Mouse (Mus musculus) hindbrain, postnatal 0 days (tissue): ENCODE measurements at regions not wholly inside any gene's neighbourhood (a gene's known extent, or its start where the extent isn't known, plus 50 kb on each side); places are given as distances from the start of the nearest gene placed in this dataset.

Experiments used
- ATAC-seq: fragments of 200-750 bp; cut with Nextera tagmentation; 2 replicates; pipeline ENCODE4 v1.8.0; 2017; ENCODE audit warnings: mild to moderate bottlenecking, moderate TSS enrichment, moderate library complexity
- DNase-seq: peaks from one replicate; pipeline ENCODE4 v3.0.0-alpha.2; 2015; ENCODE audit warnings: low spot score
- H3K27ac ChIP-seq: fragments of 300-500 bp; sonication (generic); 2 replicates; pipeline ENCODE4 v1.5.1; 2014; ENCODE audit warnings: mild to moderate bottlenecking
- H3K27me3 ChIP-seq: fragments of 300-500 bp; sonication (generic); 2 replicates; pipeline ENCODE4 v1.6.1; 2014; ENCODE audit warnings: low read length, mixed read lengths; ENCODE audit not compliant: insufficient read depth
- H3K36me3 ChIP-seq: fragments of 300-500 bp; sonication (generic); 2 replicates; pipeline ENCODE4 v1.6.1; 2014; ENCODE audit warnings: low read length, mixed read lengths; ENCODE audit not compliant: insufficient read depth
- H3K4me1 ChIP-seq: fragments of 300-500 bp; sonication (generic); 2 replicates; pipeline ENCODE4 v1.6.1; 2014; ENCODE audit warnings: antibody characterized with exemption, low read length, mixed read lengths; ENCODE audit not compliant: insufficient read depth
- H3K4me2 ChIP-seq: fragments of 300-500 bp; sonication (generic); 2 replicates; pipeline ENCODE4 v1.6.1; 2014; ENCODE audit warnings: low read depth, mild to moderate bottlenecking, low read length, moderate library complexity, mixed read lengths
- H3K4me3 ChIP-seq: fragments of 300-500 bp; sonication (generic); 2 replicates; pipeline ENCODE4 v1.5.1; 2014; ENCODE audit warnings: low read length
- H3K9ac ChIP-seq: fragments of 300-500 bp; sonication (generic); replicated peaks from 2 replicates; pipeline ENCODE4 v1.6.1; 2014; ENCODE audit warnings: mild to moderate bottlenecking, low read length, moderate library complexity, mixed read lengths
- H3K9me3 ChIP-seq: fragments of 300-500 bp; sonication (generic); 2 replicates; pipeline ENCODE4 v1.6.1; 2016; ENCODE audit warnings: low read length, mixed read lengths
- CTCF ChIP-seq: IDR thresholded peaks from 2 replicates; pipeline ENCODE4 v1.5.1; 2016; ENCODE audit warnings: antibody characterized with exemption, control low read depth, low read depth
- WGBS: fragments of 180-500 bp; shearing (Covaris S2); extraction: QIAGEN DNeasy Blood & Tissue Kit; methylation state at CpG from one replicate; pipeline ENCODE4 v1.1.7; 2014; 5-methylcytosine and 5-hydroxymethylcytosine counted together

DNA sequence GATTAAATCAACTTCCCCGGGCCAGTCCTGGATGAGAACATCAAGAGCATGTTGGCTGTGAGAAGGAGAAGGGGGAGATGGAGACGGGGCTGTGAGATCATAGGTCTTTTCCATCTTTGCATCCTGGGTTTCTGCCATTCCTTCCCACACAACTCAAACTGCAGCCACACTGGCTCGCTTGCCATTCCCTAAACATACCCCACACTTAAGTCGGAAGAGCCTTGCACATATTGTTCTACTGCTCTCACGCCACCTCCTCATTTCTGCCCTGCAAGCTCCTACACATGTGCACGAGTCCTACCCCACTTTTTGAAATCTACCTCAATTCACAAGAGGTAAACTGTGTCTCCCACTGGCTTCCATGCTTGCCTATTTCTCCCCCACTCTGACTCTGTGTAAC lies 228.3 kb upstream of the Lyplal1 start:
- Histone ChIP-seq H3K9ac (no peak overlapping the region), H3K9me3 (no peaks in the 10 kb centered on the region), H3K36me3 (no peaks in the 10 kb centered on the region), H3K4me2 (no peak overlapping the region), H3K27ac (no peak overlapping the region), H3K27me3 (no peaks in the 10 kb centered on the region), H3K4me3 (no peak overlapping the region), H3K4me1 (no peaks in the 10 kb centered on the region)
- TF ChIP-seq CTCF: no peak
- DNase-seq (no peak), ATAC-seq (no peak)
- 90% methylated on average over 6 of the region's 6 CpGs for WGBS

DNA sequence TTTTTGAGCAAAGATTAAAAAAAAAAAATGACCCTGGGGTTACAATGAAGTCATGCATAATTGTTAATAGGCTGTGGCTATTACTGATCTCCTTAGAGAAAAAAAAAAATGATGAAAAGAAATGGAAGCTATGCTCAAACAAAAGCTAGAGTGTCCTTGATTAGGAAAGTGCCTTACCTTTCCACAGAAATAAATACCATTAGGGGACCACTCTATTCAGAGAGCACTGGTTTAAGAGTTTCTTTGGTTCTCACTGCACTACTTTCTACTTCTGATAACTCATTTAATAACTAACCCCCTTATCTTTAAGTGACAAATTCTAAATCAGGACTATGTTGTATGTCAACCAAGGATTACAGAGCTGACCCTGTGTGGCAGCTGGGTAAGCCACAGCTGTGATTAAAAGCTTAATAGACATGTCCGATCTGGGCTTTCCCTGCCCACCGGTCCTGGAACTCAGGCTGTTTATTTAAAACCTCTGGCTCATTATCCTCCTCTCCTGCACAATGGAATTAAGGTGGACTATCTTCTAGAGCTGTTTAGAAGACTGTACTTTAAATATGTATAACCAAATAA lies 225.9 kb upstream of the Lyplal1 start:
- DNase-seq (no peak), ATAC-seq (no peak)
- no peak overlapping the region for H3K4me3 ChIP-seq
- H3K4me2 ChIP-seq: no peak overlapping the region
- H3K9ac ChIP-seq: no peak overlapping the region
- no peaks in the 10 kb centered on the region for H3K4me1 ChIP-seq
- no peak for TF ChIP-seq CTCF
- H3K36me3 ChIP-seq: no peaks in the 10 kb centered on the region
- no peak overlapping the region for H3K27ac ChIP-seq
- H3K9me3 ChIP-seq: no peaks in the 10 kb centered on the region
- no peaks in the 10 kb centered on the region for H3K27me3 ChIP-seq
- WGBS: 46% methylated on average over 2 of the region's 2 CpGs

DNA sequence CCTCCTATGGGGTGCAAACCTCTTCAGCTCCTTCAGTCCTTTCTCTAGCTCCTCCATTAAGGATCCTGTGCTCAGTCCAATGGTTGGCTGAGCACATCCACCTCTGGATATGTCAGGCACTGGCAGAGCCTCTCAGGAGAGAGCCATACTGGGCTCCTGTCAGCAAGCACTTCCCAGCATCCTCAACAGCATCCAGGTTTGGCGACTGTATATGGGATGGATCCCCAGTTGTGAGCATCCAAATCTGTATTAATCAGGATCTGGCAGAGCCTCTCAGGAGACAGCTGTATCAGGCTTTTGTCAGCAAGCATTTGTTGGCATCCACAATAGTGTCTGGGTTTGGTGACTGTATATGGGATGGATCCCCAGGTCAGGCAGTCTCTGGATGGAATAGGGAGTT lies 225.3 kb upstream of the Lyplal1 start:
- Histone ChIP-seq H3K36me3 (no peaks in the 10 kb centered on the region), H3K4me2 (no peak overlapping the region), H3K9me3 (no peaks in the 10 kb centered on the region), H3K4me1 (no peaks in the 10 kb centered on the region), H3K9ac (no peak overlapping the region), H3K27me3 (no peaks in the 10 kb centered on the region), H3K27ac (no peak overlapping the region), H3K4me3 (no peak overlapping the region)
- DNase-seq (no peak), ATAC-seq (no peak)
- no peak for TF ChIP-seq CTCF
- WGBS: 67% methylated on average over 1 of the region's 1 CpGs

DNA sequence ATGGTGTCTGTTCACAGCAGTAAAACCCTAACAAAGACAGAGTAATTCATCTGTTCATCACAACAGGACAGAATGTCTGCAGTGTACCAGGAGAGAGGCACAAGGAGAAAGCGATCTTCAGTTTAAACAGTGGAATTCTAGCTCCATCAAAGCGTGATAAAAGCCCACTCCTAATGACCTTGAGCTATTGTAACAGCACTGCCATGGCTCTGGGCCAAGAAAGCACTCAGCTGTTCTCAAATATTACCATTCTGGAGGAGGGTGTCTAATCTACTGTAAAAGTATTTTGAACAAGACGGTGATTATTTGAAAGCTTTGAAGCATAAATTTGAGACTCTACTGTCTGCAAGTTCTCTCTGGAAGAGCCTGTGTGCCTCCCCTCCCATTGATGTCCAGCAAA lies 224.8 kb upstream of the Lyplal1 start:
- Histone ChIP-seq H3K9me3 (no peaks in the 10 kb centered on the region), H3K4me1 (no peaks in the 10 kb centered on the region), H3K4me2 (no peak overlapping the region), H3K27me3 (no peaks in the 10 kb centered on the region), H3K36me3 (no peaks in the 10 kb centered on the region), H3K9ac (no peak overlapping the region), H3K27ac (no peak overlapping the region), H3K4me3 (no peak overlapping the region)
- no peak for ATAC-seq
- 40% methylated on average over 3 of the region's 3 CpGs for WGBS
- no peak for TF ChIP-seq CTCF
- DNase-seq: peak; percentile 23

DNA sequence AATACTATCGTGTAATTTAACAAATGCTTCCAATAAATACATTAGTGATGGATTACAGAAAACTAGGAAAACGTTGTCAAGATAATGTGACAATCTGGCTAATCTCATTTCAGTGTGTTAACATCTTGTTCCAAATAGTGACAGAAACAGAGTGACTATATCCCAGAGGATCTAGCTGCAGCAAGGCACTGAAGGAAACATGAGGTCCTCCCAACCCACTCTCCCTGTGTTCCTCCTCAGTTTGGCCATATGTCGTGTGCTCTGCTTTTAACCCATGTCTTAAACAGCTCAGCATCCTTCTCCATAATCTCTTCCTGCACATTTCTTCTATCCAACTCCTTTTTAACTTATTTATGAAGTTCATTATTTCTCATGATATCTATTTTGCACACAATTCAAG lies 223.6 kb upstream of the Lyplal1 start:
- no peak overlapping the region for H3K9ac ChIP-seq
- no peaks in the 10 kb centered on the region for H3K4me1 ChIP-seq
- no peak overlapping the region for H3K4me2 ChIP-seq
- WGBS: 77% methylated on average over 3 of the region's 3 CpGs
- H3K27ac ChIP-seq: no peak overlapping the region
- ATAC-seq (no peak), DNase-seq (no peak)
- H3K9me3 ChIP-seq: no peaks in the 10 kb centered on the region
- H3K36me3 ChIP-seq: no peaks in the 10 kb centered on the region
- H3K27me3 ChIP-seq: no peaks in the 10 kb centered on the region
- H3K4me3 ChIP-seq: no peak overlapping the region
- no peak for TF ChIP-seq CTCF

DNA sequence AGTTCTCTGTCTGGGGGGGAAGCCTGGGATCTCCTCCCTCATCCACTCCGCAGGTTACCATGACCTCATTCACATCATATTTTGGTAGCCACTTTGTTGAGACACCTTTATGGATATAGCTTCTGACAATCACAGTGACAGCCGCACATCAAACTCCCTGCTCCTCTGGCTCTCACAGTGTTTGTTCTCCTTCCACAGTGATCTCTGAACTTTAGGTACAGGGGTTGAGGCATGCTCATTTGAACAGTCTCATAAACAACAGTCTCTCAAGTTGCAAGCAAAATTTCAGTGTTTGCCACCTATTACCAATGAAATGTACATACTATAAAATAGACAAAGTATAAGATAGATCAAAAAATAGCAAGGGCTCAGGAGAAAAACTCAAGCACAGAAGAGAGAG lies 200.2 kb upstream of the Lyplal1 start:
- no peak overlapping the region for H3K4me2 ChIP-seq
- no peak overlapping the region for H3K27ac ChIP-seq
- no peaks in the 10 kb centered on the region for H3K9me3 ChIP-seq
- 92% methylated on average over 2 of the region's 2 CpGs for WGBS
- DNase-seq: no peak
- no peak overlapping the region for H3K9ac ChIP-seq
- no peak overlapping the region for H3K4me3 ChIP-seq
- no peak for ATAC-seq
- TF ChIP-seq CTCF: no peak
- no peaks in the 10 kb centered on the region for H3K36me3 ChIP-seq
- no peaks in the 10 kb centered on the region for H3K27me3 ChIP-seq
- no peaks in the 10 kb centered on the region for H3K4me1 ChIP-seq

DNA sequence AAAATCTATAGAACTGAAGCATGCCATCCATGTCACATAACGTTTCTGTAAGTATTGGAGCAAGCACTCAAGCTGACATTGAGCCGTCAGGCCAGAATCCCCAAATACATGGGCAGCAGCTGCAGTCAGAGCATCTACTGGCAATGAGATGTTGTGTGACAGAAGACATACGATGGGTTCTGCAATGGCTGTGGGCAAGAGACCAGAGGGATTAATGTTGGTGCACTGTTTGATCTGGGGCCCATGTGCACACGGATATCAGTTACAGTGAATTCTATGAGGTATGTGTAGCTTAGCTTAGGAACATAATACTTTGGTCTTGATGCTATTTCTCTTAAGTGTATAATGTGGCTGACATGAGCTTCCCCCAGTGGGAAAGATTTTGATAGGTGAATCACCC lies 197.1 kb upstream of the Lyplal1 start:
- H3K4me1 ChIP-seq: no peaks in the 10 kb centered on the region
- no peaks in the 10 kb centered on the region for H3K9me3 ChIP-seq
- H3K27ac ChIP-seq: no peak overlapping the region
- H3K9ac ChIP-seq: no peak overlapping the region
- H3K4me3 ChIP-seq: no peak overlapping the region
- no peak for ATAC-seq
- no peak for DNase-seq
- H3K36me3 ChIP-seq: no peaks in the 10 kb centered on the region
- TF ChIP-seq CTCF: no peak
- WGBS: 81% methylated on average over 4 of the region's 4 CpGs
- H3K4me2 ChIP-seq: no peak overlapping the region
- no peaks in the 10 kb centered on the region for H3K27me3 ChIP-seq
